Mouse (Mus musculus): ENCODE data around the gene Mterf4. TPM values are rescaled to one million over a fixed set of nuclear protein-coding genes. Genes with fewer than 3 reads are reported as not detected.

Gene Mterf4
- 13.0 and 14.8 TPM in 2 replicates for polyA plus RNA-seq (2012; rRNA removed; ENCODE audit: low replicate concordance)

GRCm38 (mm10) chr1:93305581-93306337 is at the start of gene Mterf4:
TSS of gene Mterf4 (minus strand) at chr1:93305915.

DNA sequence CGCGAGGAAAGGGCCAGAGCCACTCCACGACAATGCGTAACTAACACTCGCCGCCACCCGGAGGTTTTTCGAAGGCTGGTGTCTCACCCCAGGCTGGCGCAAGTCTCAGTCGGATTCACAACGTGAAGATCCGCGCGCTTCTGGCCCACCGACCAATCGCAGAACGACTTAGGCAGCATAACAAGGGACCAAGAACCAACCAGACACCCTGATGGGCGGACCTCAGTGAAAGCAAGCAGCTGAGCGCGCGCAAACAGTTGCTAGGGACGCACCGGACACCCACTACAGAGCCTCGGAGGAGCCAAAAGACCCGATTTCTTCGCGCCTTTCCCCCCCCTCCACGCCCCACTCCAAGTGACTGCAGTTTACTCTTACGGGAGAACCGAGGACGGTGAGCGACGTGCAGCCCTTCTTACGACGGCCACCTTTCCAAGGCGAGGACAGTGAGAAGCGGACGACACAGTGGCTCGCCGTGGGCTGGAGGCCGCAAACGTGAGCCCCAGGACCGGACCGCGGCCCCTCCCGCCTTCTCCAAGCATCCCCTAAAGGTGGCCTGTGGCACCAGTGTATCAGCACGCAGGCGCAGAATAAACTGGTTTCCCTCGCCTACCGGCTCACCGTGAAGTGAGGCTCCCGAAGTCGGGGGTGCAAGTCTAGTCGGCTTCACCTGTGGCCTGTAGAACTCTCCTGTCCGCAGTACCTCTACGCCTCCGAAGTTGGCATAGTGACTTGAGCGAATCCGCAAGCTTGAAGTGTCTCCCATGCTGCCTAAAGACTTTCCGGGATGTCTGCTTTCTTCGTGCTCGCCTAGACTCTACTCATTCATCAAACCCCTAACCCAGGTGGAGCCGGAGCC is 37.2 kb upstream of the Mterf4 start, which contains the start of the genes Ppp1r7 and Pask:
TSS of gene Ppp1r7 (plus strand) at position 207 of the 856 bp plus-strand sequence.
TSS of gene Pask (minus strand) at position 835 of the 856 bp plus-strand sequence.

Other genes starting within 250 kb of the Mterf4 start
- gene Kif1a, start 204.0 kb downstream of the Mterf4 start, polyA plus RNA-seq (2012; rRNA removed; ENCODE audit: low replicate concordance): 1.2 and 8.5 TPM in 2 replicates
- gene Agxt, start 170.7 kb downstream of the Mterf4 start, polyA plus RNA-seq (2012; rRNA removed; ENCODE audit: low replicate concordance): 0.10 TPM in 1 of 2 replicates, not detected in the other
- gene 2310007B03Rik, start 145.0 kb downstream of the Mterf4 start, polyA plus RNA-seq (2012; rRNA removed; ENCODE audit: low replicate concordance): 6.3 TPM in 1 of 2 replicates, not detected in the other
- 0.06 and 0.50 TPM in 2 replicates for gene Crocc2, start 137.2 kb downstream of the Mterf4 start, polyA plus RNA-seq (2012; rRNA removed; ENCODE audit: low replicate concordance)
- gene Sned1, start 70.1 kb downstream of the Mterf4 start, polyA plus RNA-seq (2012; rRNA removed; ENCODE audit: low replicate concordance): 15.1 and 63.4 TPM in 2 replicates
- 4.0 and 4.9 TPM in 2 replicates for gene Ppp1r7, start 36.9 kb upstream of the Mterf4 start, polyA plus RNA-seq (2012; rRNA removed; ENCODE audit: low replicate concordance)
- 2.4 and 5.8 TPM in 2 replicates for gene Pask, start 37.6 kb upstream of the Mterf4 start, polyA plus RNA-seq (2012; rRNA removed; ENCODE audit: low replicate concordance)
- gene Ano7, start 68.0 kb upstream of the Mterf4 start, polyA plus RNA-seq (2012; rRNA removed; ENCODE audit: low replicate concordance): 0.50 TPM in 1 of 2 replicates, not detected in the other
- gene Hdlbp, start 172.9 kb upstream of the Mterf4 start, polyA plus RNA-seq (2012; rRNA removed; ENCODE audit: low replicate concordance): 103 and 124 TPM in 2 replicates
- 6.3 and 9.8 TPM in 2 replicates for gene Farp2, start 206.2 kb upstream of the Mterf4 start, polyA plus RNA-seq (2012; rRNA removed; ENCODE audit: low replicate concordance)

Measured in subcutaneous adipose tissue, adult 2 months (tissue).